Mouse (Mus musculus) kidney, embryonic 16.5 days (tissue): Measurements from ENCODE around the gene Krt73. TPM values are rescaled to one million over a fixed set of nuclear protein-coding genes. Genes with fewer than 3 reads are reported as not detected.

Experiments
- ATAC-seq: fragments of 200-750 bp; cut with Nextera tagmentation; 2 replicates; pipeline ENCODE4 v1.8.0; 2017; ENCODE audit warnings: moderate TSS enrichment; ENCODE audit not compliant: low FRiP score, low TSS enrichment
- H3K27ac ChIP-seq: fragments of 300-500 bp; sonication (generic); 2 replicates; pipeline ENCODE4 v1.5.1; 2014; ENCODE audit warnings: low read length
- H3K27me3 ChIP-seq: fragments of 300-500 bp; sonication (generic); 2 replicates; pipeline ENCODE4 v1.6.1; 2014; ENCODE audit warnings: low read length, control low read depth, mixed read lengths; ENCODE audit not compliant: insufficient read depth
- H3K36me3 ChIP-seq: fragments of 300-500 bp; sonication (generic); 2 replicates; pipeline ENCODE4 v1.6.1; 2014; ENCODE audit warnings: low read length, control low read depth, mixed read lengths; ENCODE audit not compliant: insufficient read depth
- H3K4me1 ChIP-seq: fragments of 300-500 bp; sonication (generic); 2 replicates; pipeline ENCODE4 v1.6.1; 2014; ENCODE audit warnings: low read length, control low read depth, mixed read lengths; ENCODE audit not compliant: insufficient read depth
- H3K4me2 ChIP-seq: fragments of 300-500 bp; sonication (generic); replicated peaks from 2 replicates; pipeline ENCODE4 v1.6.1; 2014; ENCODE audit warnings: low read depth, low read length
- H3K4me3 ChIP-seq: fragments of 300-500 bp; sonication (generic); 2 replicates; pipeline ENCODE4 v1.5.1; 2014; ENCODE audit warnings: mild to moderate bottlenecking, low read length
- H3K9ac ChIP-seq: fragments of 300-500 bp; sonication (generic); replicated peaks from 2 replicates; pipeline ENCODE4 v1.6.1; 2014; ENCODE audit warnings: low read length
- H3K9me3 ChIP-seq: fragments of 300-500 bp; sonication (generic); 2 replicates; pipeline ENCODE4 v1.6.1; 2016; ENCODE audit warnings: low read length, control low read depth
- WGBS: fragments of 180-500 bp; shearing (Covaris S2); extraction: QIAGEN DNeasy Blood & Tissue Kit; methylation state at CpG from one replicate; pipeline ENCODE4 v1.1.7; 2014; 5-methylcytosine and 5-hydroxymethylcytosine counted together
- polyA plus RNA-seq: library from polyadenylated mRNA; unstranded; fragments of >200 nt; fragmentation: Nextera tagmentation; extraction: Ambion mirVana; gene quantifications from 2 replicates; pipeline ENCODE4 v1.2.1, GENCODE M21; 2015

Gene Krt73
- polyA plus RNA-seq, 1 experiment from 2014 or later = not detected

DNA sequence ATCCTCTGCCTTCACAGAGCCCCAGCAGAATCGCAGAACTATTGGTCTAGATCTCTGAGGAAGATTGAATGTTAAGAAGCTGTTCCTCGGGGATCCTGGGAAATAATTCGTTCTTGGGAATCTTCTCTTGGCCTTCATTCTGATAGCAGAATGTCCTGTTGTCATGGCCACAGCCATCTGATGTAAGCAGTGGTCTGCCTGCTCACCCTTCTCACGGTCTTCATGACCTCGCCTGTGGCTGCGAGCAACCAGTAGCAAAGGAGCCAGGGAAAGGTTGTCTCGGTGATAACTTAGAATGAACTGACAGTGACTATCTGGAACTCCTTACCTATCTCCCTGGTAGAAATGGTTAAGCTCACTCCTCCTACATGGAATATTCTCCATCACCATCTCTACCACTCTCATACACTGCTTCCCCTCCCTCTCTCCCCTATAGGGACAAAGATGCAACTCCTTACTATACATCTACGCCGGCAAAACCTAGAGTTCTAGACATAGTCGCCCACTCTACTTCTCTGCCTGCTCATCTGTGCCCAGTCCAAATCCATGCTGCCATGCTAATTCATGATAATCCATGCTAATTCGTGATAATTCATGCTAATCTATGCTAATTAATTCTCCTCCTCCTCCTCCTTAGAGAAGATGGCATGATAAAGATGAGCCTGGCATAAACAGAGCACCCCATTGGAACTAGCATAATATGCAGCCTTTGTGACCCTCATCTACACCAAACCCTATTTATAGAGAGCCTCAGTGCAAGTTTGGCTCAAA lies 1.1 kb upstream of the Krt73 start:
- Histone ChIP-seq H3K4me1 (no peaks in the 10 kb centered on the region), H3K27ac (no peak overlapping the region), H3K27me3 (no peaks in the 10 kb centered on the region), H3K9me3 (no peaks in the 10 kb centered on the region), H3K4me3 (no peak overlapping the region), H3K9ac (no peak overlapping the region), H3K4me2 (no peak overlapping the region), H3K36me3 (no peaks in the 10 kb centered on the region)
- WGBS = 83% methylated on average over 11 of the region's 11 CpGs
- no peak for ATAC-seq

- H3K27ac ChIP-seq = no peak overlapping the region
- H3K27me3 ChIP-seq = no peaks in the 10 kb centered on the region
- no peak overlapping the region for H3K4me2 ChIP-seq
- H3K9ac ChIP-seq = no peak overlapping the region
- H3K36me3 ChIP-seq = no peaks in the 10 kb centered on the region
- H3K4me3 ChIP-seq = no peak overlapping the region
- no peaks in the 10 kb centered on the region for H3K9me3 ChIP-seq
- 14% methylated on average over 3 of the region's 3 CpGs for WGBS
- no peak for ATAC-seq
- no peaks in the 10 kb centered on the region for H3K4me1 ChIP-seq
Observed at GRCm38 (mm10) chr15:101790867-101791266, 11.3 kb downstream of the Krt73 start.

DNA sequence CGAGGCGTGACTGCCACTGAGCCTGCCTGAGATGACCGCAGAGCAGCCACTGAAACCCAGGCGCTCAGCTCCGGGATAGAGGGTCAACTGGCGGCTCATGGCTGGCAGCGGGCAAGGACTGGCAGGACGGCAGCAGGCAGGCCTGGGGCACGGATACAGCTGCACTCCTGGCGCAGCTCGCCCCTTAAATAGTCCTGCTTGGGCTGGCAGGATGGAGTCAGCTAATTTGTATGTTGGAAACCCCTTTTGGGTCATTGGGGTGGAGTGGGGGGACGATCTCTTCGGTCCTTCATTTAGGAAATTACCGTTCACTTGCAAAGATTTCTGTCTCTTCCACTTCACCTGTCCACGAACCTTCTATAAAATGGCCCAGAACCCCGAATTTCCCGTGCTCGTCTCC lies 15.8 kb downstream of the Krt73 start, which contains the start of gene Krt72:
TSS of gene Krt72 (minus strand) at position 101 of the 400 bp plus-strand sequence.
- no peak for ATAC-seq
- H3K36me3 ChIP-seq = no peaks in the 10 kb centered on the region
- no peaks in the 10 kb centered on the region for H3K4me1 ChIP-seq
- no peak within 1 kb of the TSS for H3K4me2 ChIP-seq
- H3K27me3 ChIP-seq = no peaks in the 10 kb centered on the region
- H3K4me3 ChIP-seq = no peak within 1 kb of the TSS
- no peak within 1 kb of the TSS for H3K9ac ChIP-seq
- no peak within 1 kb of the TSS for H3K27ac ChIP-seq
- no peaks in the 10 kb centered on the region for H3K9me3 ChIP-seq
- 90% methylated on average over 18 of the region's 18 CpGs for WGBS

- no peaks in the 10 kb centered on the region; the same call in 1 of the 2 replicates for H3K27me3 ChIP-seq
- no peak for ATAC-seq
- 74% methylated on average over 10 of the region's 10 CpGs for WGBS
Observed at GRCm38 (mm10) chr15:101773420-101773819, 28.7 kb downstream of the Krt73 start.

GRCm38 (mm10) chr15:101772711-101773081 lies 29.4 kb downstream of the Krt73 start:
- no peaks in the 10 kb centered on the region for H3K36me3 ChIP-seq
- H3K9me3 ChIP-seq = no peaks in the 10 kb centered on the region
- no peaks in the 10 kb centered on the region; the same call in 1 of the 2 replicates for H3K27me3 ChIP-seq
- no peak overlapping the region for H3K9ac ChIP-seq
- H3K4me3 ChIP-seq = no peak overlapping the region
- ATAC-seq = peak; percentile 59
- no peaks in the 10 kb centered on the region for H3K4me1 ChIP-seq
- 10% methylated on average over 5 of the region's 5 CpGs for WGBS
- H3K27ac ChIP-seq = no peak overlapping the region
- no peak overlapping the region for H3K4me2 ChIP-seq

More at GRCm38 (mm10) chr15:101773420-101773819, 28.7 kb downstream of the Krt73 start:
- H3K9ac ChIP-seq = no peak overlapping the region
- H3K36me3 ChIP-seq = no peaks in the 10 kb centered on the region
- no peaks in the 10 kb centered on the region for H3K9me3 ChIP-seq
- no peaks in the 10 kb centered on the region for H3K4me1 ChIP-seq
- H3K4me3 ChIP-seq = no peak overlapping the region
- no peak overlapping the region for H3K27ac ChIP-seq
- no peak overlapping the region for H3K4me2 ChIP-seq

DNA sequence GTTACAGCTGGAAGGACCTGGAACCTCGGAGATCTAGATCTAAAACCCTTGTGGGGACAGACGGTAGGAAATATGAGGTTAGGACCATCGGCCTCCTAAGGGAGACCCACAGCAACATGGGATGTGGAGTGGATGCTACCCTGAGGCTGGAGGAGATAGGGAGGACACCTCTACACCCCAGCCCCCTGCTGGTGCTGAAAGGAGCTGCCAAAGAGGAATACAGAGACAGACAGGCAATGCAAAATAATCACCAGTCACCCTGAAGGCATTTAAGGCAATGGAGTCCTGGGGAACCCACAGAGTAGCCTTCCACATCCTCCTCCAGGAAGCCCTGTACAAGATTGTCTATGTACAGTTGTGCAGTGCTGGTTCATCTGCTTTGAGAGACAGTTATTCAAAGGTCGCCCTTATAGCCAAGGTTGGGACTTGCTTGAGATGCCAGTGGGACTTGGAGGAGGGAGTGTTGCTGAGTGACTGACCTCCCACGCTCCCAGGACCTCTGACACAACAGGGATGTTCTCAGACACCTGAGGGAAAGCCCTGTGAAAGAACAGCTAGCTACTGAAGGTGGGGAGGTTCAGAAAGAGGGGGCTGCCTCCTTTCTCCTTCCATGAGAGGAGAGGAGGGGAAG lies 30.0 kb downstream of the Krt73 start:
- no peak overlapping the region for H3K4me3 ChIP-seq
- H3K4me1 ChIP-seq = no peaks in the 10 kb centered on the region
- no peak overlapping the region for H3K4me2 ChIP-seq
- no peaks in the 10 kb centered on the region; the same call in 1 of the 2 replicates for H3K27me3 ChIP-seq
- WGBS = 67% methylated on average over 5 of the region's 5 CpGs
- no peak overlapping the region for H3K27ac ChIP-seq
- no peak overlapping the region for H3K9ac ChIP-seq
- ATAC-seq = 0 out of 2 replicates have a peak, but pooled peaks have one; percentile 49
- no peaks in the 10 kb centered on the region for H3K9me3 ChIP-seq
- no peaks in the 10 kb centered on the region for H3K36me3 ChIP-seq

- Histone ChIP-seq H3K36me3 (no peaks in the 10 kb centered on the region), H3K9ac (no peak overlapping the region), H3K4me2 (no peak overlapping the region), H3K9me3 (no peaks in the 10 kb centered on the region), H3K27me3 (no peaks in the 10 kb centered on the region; the same call in 1 of the 2 replicates), H3K4me3 (no peak overlapping the region), H3K27ac (no peak overlapping the region), H3K4me1 (no peaks in the 10 kb centered on the region)
- 34% methylated on average over 8 of the region's 8 CpGs for WGBS
- no peak for ATAC-seq
Observed at GRCm38 (mm10) chr15:101770226-101770625, 31.9 kb downstream of the Krt73 start.

Other genes starting within 250 kb of the Krt73 start
- 0.10 and 0.15 TPM in 2 replicates for gene Krt90, start 239.4 kb downstream of the Krt73 start, polyA plus RNA-seq
- gene Krt75, start 228.4 kb downstream of the Krt73 start, polyA plus RNA-seq = 0.27 and 0.32 TPM in 2 replicates
- not detected in 2 replicates for gene Gm5414, start 174.2 kb downstream of the Krt73 start, polyA plus RNA-seq
- gene Gm5478, start 155.0 kb downstream of the Krt73 start, polyA plus RNA-seq = not detected in 2 replicates
- not detected in 2 replicates for gene Krt6b, start 122.1 kb downstream of the Krt73 start, polyA plus RNA-seq
- gene Krt6a, start 108.0 kb downstream of the Krt73 start, polyA plus RNA-seq = 0.10 and 0.49 TPM in 2 replicates
- 0.26 and 0.67 TPM in 2 replicates for gene Krt5, start 89.4 kb downstream of the Krt73 start, polyA plus RNA-seq
- gene Krt71, start 59.2 kb downstream of the Krt73 start, polyA plus RNA-seq = not detected in 2 replicates
- gene Krt72, start 15.9 kb downstream of the Krt73 start, polyA plus RNA-seq = not detected in 2 replicates
- not detected in 2 replicates for gene Krt2, start 15.8 kb upstream of the Krt73 start, polyA plus RNA-seq
- 0.57 and 0.77 TPM in 2 replicates for gene Krt1, start 48.4 kb upstream of the Krt73 start, polyA plus RNA-seq
- gene Krt77, start 67.4 kb upstream of the Krt73 start, polyA plus RNA-seq = 0.06 TPM in 1 of 2 replicates, not detected in the other
- not detected in 2 replicates for gene Krt76, start 90.6 kb upstream of the Krt73 start, polyA plus RNA-seq
- gene Krt4, start 122.4 kb upstream of the Krt73 start, polyA plus RNA-seq = 0.42 and 0.82 TPM in 2 replicates
- 0.41 and 0.42 TPM in 2 replicates for gene Krt79, start 138.0 kb upstream of the Krt73 start, polyA plus RNA-seq
- gene Krt78, start 151.9 kb upstream of the Krt73 start, polyA plus RNA-seq = 0.06 and 0.16 TPM in 2 replicates
- gene Krt8, start 202.1 kb upstream of the Krt73 start, polyA plus RNA-seq = 267 and 282 TPM in 2 replicates
- gene Krt18, start 225.8 kb upstream of the Krt73 start, polyA plus RNA-seq = 216 and 223 TPM in 2 replicates